Mouse (Mus musculus): ENCODE data around the gene Abhd17b. TPM values are rescaled to one million over a fixed set of nuclear protein-coding genes. Genes with fewer than 3 reads are reported as not detected.
"Not testable (repeated sequence)": the region's sequence is repeated elsewhere in the genome, so short reads cannot be mapped to it uniquely, and the experiment has no call there.

Abhd17b gene
- total RNA-seq (2021), result 10 to 100 TPM; 40.8 to 44.6 TPM
- long read RNA-seq, transcript Abhd17b-201 (4 exons, 2,259 nt), result major isoform, 41 of 45 reads
- long read RNA-seq, partial matches to known transcripts, result 0 of 45 reads
- long read RNA-seq, other reads (novel, unspliced or antisense), result 4 of 45 reads

DNA sequence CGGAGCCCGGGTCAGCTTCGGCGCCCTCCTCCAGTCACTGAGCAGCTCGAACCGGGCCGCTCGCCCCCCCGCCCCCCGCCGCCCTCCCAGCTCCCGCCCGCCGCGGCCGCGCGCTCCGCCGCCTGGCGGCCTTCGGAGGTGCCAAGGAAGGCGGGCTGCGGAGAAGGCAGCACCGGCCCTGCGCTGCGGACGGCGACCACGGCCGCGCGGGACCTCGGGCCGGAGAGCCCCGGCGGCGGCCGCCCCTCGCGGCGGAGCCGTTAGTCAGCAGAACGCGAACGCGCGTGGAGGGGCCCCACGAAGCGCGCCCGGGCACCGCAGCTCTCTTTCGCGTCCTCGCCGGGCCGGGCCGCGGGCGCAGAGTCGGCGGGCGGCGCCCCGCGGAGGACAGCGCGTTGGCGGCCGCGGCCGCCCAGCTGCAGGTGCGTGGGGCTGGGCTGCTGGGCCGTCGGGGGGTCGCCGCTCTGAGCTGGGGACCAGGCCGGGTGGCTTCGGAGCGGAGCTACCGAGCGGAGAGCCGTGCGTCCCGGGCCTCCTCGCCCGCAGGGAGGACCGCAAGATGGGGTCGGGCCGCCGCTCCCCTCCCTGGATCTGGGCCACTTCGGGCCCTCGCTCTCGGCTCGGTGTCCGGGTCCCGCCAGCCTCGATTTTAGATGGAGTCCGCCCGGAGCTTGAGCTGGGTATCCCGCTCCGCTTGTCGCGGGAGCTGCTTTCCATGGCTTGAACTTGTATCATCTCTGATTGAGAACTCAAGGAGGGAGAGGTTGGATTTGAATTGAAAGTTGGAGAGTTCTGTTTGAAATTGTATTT is at the start of gene Abhd17b:
Gene Abhd17b, plus strand, starts transcription at position 14 of the 810 bp plus-strand sequence.
- peak; percentile 13 to 38 for DNase-seq (ENCODE audit: low spot score in 2 of 2)

- DNase-seq (ENCODE audit: low spot score in 2 of 2), result no peak
Measured at GRCm38 (mm10) chr19:21603836-21604235, 49.1 kb upstream of the Abhd17b start.

- DNase-seq (ENCODE audit: low spot score in 2 of 2), result no peak
Measured at GRCm38 (mm10) chr19:21605294-21605693, 47.7 kb upstream of the Abhd17b start.

DNA sequence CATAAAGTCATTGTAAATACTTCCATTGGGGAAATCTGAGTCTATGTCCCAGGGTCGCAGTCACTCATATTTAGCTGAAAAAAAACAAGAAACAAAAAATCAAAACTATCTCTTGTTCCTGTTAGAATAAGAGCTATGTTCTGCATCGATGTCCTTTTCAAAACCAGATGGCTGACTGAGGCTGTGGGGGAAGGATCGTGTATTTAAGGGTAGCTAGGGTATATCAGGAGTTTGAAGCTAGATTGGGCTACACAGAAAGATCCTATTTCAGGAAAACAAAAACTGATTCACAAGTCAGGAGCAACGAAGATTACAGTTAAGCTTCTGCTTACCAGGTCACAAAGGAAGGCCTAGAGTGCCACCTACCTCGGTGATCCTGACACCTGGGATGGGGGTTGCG is 42.7 kb upstream of the Abhd17b start:
- DNase-seq (ENCODE audit: low spot score in 2 of 2), result no peak

DNA sequence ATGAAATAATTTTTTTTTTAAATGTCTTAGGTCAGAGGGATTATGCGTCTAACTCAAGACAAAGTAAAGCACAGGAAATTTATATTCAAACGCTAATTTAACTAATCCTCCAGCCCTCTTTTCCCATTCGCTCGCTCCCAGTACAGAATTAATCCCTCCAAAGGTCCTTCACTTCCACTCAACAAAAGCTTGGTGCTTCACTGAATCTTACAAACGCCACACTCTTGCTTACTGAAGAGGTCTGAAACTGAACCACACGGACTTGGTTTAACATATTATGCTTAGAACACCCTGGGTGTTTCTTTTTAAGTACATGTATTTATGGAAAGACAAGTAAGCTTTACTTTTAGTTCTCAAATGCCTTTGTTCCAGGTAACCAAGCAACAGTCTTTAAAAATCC is 41.7 kb upstream of the Abhd17b start:
- DNase-seq (ENCODE audit: low spot score in 2 of 2), result no peak

DNA sequence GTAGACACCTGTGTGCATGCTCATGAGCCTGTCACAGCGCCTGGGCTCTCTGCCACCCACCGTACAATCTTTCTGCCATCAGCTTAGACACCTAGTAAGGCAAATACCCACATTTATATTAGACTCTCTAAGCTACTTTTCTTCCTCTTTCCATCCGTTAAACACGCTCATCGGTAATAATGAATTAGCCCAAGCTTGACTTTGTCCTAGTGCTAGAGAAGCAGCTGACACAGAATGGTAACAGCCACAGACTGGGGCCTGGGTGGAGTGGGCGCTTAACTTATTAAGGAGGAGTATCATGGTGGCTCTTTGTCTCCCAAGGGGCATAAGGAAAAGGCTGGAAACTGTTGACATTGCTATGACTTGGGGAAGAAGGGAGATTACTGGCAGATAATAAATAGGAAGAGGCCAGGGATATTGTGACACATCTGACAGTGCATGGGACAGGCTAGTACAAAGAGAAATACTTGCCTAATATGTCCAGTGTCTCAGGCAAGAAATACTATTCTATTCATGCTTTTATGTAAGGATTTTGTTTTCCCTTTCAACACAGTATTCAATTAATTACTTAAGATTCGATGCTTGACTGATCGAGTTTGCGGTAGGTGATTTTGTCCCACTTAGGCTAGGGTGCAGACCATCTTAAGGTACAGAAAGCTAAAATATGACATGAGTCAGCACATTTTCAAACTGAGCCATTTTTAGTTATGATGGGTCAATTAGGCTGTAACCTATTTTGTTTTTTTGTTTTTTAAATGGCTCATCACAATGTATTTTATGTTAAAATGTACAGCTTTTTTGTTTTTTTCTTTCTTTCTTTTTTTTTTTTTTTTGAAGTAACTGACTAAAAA is 41.0 kb upstream of the Abhd17b start:
- no peak for DNase-seq (ENCODE audit: low spot score in 2 of 2)

DNA sequence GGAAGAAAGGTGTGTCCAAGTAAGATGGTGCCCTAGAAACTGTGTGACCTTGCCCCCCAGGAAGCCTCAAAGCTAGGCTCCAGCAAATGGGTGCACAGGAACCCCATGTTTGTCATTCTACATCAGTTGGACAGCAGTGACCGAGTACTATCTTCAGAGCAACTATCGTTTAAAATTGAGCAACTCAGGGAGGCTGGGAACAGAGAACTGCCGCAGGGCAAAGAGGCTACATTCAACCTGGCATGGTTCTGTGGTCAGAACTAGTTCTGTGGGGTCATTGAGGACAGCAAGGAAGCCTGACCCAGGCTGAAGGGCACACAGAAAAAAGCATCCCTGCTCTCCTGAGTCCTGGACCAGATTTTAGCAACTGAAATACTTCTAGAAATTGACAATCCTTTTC is 37.2 kb upstream of the Abhd17b start:
- no peak for DNase-seq (ENCODE audit: low spot score in 2 of 2)

DNA sequence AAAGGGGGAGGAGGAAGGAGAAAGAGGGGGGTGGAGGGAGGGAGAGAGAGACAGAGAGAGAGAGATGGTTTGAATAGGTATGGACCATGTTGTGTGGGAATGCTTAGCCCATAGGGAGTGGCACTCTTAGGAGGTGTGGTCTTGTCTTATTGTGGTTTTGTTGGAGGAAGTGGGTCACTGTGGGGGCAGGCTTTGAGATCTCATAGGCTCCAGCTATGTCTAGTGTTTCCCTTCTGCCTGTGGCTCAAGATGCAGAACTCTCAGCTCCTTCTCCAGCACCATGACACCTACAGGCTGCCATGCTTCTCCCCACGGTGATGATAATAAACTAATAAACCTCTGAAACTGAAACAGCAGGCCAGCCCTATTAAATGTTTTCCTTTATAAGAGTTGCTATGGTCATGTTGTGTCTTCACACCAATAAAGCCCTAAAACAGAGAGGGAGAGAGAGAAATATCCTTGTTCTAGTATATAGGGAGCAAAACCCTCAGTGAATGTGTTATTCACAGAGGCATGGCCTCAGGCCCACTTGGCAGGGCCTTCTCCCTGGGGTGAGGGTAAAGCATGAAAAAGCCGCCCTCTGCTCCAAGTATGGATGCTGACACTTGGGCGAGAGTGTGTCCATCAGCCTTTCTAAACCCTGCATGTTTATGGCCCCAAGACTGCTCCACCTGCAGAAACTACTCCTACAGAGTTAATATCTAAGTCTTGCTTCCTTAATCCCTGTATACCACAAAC is 29.4 kb upstream of the Abhd17b start:
- no peak for DNase-seq (ENCODE audit: low spot score in 2 of 2)

DNA sequence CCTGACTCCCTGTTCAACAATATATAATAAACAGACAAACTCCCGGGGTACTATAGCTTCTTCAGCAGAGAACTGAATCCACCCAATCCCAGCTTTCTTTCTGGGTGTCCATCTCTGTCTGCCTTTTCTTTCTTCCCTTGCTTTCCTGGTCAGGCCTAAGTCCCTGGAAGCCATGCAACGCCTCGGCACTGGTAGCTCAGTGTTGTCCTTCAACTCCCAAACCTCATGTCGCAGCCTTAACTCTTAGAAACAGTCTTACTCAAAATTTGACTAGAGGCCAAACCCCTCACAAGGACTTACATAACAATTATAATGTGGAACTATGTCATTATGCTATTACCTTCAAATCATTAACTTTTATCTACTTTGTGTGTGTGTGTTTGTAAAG is 28.8 kb upstream of the Abhd17b start:
- DNase-seq (ENCODE audit: low spot score in 2 of 2), result no peak

DNA sequence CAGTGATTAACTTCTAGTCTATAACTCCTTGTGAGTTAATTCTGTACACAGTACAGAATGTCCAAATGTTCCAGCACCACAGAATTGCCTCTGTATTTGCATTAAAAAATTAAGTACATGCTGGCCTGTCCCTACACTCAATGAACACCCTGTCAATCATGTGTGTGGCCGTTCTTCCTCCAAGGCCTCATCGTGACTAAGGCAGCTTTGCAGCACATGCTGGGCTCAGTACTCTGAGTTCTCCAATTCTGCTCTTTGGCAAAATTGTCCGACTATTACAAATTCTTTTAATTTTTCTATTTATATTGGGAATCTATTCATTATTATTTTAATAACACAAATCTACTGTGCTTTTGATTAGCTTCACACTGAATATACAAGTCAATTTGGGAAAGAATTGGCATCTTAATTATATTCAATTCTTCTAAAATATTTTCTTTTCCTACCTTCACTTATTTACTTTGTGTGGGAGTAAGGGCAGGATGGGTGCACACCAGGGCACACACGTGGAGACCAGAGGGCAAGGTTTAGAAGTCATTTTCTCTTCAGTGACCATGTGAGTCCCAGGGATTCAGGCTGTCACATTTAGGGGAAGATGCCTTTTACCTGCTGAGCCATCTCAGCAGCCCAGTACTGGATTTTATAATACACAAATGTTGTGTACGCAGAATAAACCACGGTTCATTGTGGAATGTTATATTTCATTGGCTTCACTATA is 26.6 kb upstream of the Abhd17b start:
- DNase-seq (ENCODE audit: low spot score in 2 of 2), result no peak

DNA sequence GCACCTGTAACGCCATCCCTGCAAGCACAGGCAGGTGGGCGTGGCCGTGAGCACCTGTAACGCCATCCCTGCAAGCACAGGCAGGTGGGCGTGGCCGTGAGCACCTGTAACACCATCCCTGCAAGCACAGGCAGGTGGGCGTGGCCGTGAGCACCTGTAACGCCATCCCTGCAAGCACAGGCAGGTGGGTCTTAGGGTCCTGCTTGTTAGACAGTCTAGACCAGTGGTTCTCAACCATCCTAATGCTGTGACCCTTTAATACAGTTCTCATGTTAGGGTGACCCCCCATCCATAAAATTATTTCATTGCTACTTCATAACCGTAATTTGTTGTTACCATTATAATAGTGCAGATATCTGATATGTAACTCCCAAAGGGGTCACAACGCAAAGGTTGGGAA is 24.5 kb upstream of the Abhd17b start:
- DNase-seq (ENCODE audit: low spot score in 2 of 2), result not testable (repeated sequence)

DNA sequence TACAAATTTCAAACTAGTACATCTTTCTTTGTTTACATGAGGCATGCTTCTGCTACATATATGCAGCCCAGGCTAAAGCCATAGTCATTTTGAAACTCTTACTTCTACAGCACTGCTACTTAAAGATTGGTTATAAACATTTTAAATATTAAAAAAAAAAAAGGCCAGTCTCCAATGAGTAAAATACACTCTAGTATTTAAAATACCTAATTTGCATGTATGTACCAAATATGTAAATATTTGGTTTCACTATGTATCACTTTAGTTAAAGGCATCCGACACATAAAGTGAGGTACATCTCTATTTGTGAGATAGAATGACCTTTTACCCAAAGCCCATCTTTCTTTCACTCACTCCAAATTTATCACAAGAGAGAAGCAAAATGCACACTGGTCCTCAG is 24.0 kb upstream of the Abhd17b start:
- DNase-seq (ENCODE audit: low spot score in 2 of 2), result no peak

DNA sequence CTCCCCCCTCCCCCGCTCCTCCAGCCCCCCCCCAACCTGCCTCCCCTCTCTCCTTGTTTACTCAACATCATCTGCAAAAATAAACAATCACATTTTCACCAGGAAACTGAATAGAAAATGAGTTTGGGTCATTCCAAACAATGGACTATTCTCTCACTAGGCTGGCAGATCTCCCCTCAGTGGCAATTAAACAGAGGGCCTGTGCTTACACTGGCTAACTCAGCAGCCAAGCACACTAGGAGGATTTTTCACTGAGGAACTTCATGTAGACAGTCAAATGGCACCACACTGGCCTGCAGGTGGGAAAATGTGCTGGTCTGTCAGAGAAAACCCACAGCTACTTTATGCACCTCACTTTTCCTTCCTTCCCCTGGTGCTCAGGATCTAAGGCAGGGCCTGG is 23.5 kb upstream of the Abhd17b start:
- DNase-seq (ENCODE audit: low spot score in 2 of 2), result peak in 1 of 2 experiments; percentile 30

DNA sequence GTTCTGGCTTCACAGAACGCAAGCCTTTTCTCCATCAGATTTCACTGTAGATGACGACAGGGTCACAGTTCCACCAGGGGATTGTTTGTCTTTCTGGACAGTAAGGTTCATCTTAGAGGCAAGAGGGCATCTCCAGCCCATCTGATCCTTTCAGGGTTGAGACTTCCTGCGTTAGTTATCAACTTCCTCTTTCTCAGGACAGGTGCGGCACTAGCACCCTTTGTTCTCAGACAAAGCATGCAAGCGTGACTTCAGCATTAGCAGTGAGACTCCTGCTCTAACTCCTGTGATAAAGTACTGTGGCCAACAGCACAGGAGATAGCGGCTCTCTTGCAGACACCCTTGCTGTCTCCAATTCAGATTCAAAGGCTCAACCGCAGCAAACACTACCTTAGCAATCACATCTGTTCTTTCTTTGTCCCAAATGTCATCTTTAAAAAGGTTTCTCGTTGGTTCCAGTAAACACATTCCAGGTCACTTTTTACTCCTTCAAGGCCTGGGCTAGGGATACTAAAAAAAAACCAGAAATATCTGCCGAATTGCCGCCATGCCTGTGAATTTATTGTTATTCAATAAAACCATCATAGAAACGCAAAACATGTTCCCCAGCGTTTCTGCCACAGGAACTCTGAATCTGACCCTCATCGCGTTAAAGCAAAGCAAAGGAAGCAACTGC is 22.2 kb upstream of the Abhd17b start:
- DNase-seq (ENCODE audit: low spot score in 2 of 2), result no peak

- DNase-seq (ENCODE audit: low spot score in 2 of 2), result no peak
Measured at GRCm38 (mm10) chr19:21635406-21635805, 17.6 kb upstream of the Abhd17b start.

DNA sequence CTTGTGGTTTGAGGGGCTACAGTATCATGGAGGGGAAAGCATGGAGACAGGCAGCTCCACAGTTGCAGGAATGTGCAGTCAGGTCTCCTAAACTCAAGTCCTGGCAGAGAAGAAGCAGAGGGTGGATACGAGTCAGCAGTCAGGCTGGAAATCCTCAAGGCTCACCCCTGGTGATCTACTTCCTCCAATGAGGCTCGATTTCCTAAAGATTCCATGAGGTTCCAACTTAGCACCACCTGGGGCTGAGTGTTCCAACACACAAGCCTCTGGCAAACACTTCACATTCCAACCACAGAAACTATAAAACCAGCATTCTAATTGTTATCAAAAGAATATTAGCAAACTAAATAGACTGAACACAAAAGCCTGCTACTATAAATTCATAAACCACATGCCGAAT is 16.1 kb upstream of the Abhd17b start:
- no peak for DNase-seq (ENCODE audit: low spot score in 2 of 2)

GRCm38 (mm10) chr19:21637672-21638071 is 15.3 kb upstream of the Abhd17b start:
- no peak for DNase-seq (ENCODE audit: low spot score in 2 of 2)

DNA sequence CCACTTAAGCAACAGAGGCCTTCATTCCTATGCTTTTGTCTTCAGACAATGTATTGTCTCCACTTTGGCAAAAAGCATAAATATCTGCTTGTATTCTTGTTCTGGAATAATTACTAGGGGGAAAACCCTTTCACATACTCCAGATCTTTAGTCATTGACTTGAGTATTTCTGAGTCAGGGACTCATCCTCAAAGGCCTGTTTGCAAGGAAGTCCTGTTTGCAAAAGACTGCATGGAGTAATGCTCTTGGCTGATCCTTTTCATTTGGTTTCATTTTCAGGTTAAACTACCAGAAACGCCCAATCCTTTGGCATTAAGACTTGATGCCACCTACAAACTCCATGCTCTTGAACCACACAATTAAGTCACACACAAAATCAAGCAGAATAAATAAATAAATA is 9.1 kb upstream of the Abhd17b start:
- DNase-seq (ENCODE audit: low spot score in 2 of 2), result no peak

DNA sequence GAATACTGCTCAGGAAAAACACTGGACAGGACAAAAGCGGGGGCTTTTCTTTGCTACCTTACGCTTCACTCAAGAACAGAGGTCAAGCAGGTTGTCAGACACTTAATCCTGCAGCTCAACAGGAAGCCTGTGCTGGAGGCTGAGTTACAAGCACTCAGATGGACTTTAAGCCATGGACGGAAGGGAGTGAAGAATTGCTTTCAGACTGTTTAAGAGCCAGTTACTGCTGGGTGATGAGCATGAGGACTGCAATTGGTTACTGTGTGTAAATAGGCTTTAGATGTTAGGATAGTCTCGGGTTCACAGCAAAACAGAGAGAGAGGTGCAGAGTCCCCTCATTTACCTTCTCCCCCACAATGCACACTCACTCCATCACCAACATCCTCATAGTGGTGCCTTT is 7.7 kb upstream of the Abhd17b start:
- no peak for DNase-seq (ENCODE audit: low spot score in 2 of 2)

- DNase-seq (ENCODE audit: low spot score in 2 of 2), result no peak
Measured at GRCm38 (mm10) chr19:21646142-21646541, 6.8 kb upstream of the Abhd17b start.

Measured in layer of hippocampus, adult 18-20 months (tissue).